Mouse (Mus musculus) thymus, postnatal 4 days (tissue): ENCODE data around the gene Coq10b.
A peak's percentile ranks its signal among the peaks of the same experiment; 100 is the strongest.

Experiments
- DNase-seq: peaks from one replicate; pipeline ENCODE4 v3.0.0; 2021

Gene Coq10b

GRCm38 (mm10) chr1:55052355-55052953, at the start of gene Coq10b:
Coq10b (plus strand) TSS chr1:55052770.
- peak; percentile 97 for DNase-seq

GRCm38 (mm10) chr1:55008313-55008712, 44.3 kb upstream of the Coq10b start:
- peak; percentile 51 for DNase-seq

- no peak for DNase-seq
Observed at GRCm38 (mm10) chr1:55012513-55012912, 40.1 kb upstream of the Coq10b start.

- no peak for DNase-seq
Observed at GRCm38 (mm10) chr1:55021907-55022306, 30.7 kb upstream of the Coq10b start.

GRCm38 (mm10) chr1:55025656-55026430, 26.7 kb upstream of the Coq10b start:
- DNase-seq = no peak

- DNase-seq = no peak
Observed at GRCm38 (mm10) chr1:55026444-55027252, 25.9 kb upstream of the Coq10b start.

GRCm38 (mm10) chr1:55027253-55027801, 25.2 kb upstream of the Coq10b start, which contains the start of gene Sf3b1:
Sf3b1 (minus strand) TSS chr1:55027481.
- DNase-seq = peak; percentile 96

- no peak for DNase-seq
Observed at GRCm38 (mm10) chr1:55027966-55028365, 24.6 kb upstream of the Coq10b start.

GRCm38 (mm10) chr1:55028512-55029249, 23.9 kb upstream of the Coq10b start:
- peak; percentile 57 for DNase-seq

- peak; percentile 40 for DNase-seq
Observed at GRCm38 (mm10) chr1:55029446-55029845, 23.1 kb upstream of the Coq10b start.

GRCm38 (mm10) chr1:55031026-55031779, 21.4 kb upstream of the Coq10b start:
- DNase-seq = no peak

GRCm38 (mm10) chr1:55039944-55040343, 12.6 kb upstream of the Coq10b start:
- DNase-seq = no peak

GRCm38 (mm10) chr1:55041691-55042090, 10.9 kb upstream of the Coq10b start:
- no peak for DNase-seq

GRCm38 (mm10) chr1:55042246-55042645, 10.3 kb upstream of the Coq10b start:
- peak; percentile 50 for DNase-seq

- no peak for DNase-seq
Observed at GRCm38 (mm10) chr1:55043164-55043563, 9.4 kb upstream of the Coq10b start.

GRCm38 (mm10) chr1:55048841-55049587, 3.6 kb upstream of the Coq10b start:
- no peak for DNase-seq

GRCm38 (mm10) chr1:55051671-55052070, 899 bp upstream of the Coq10b start:
- no peak for DNase-seq

- DNase-seq = peak; percentile 65
Observed at GRCm38 (mm10) chr1:55053005-55053404, 435 bp downstream of the Coq10b start.

- DNase-seq = no peak
Observed at GRCm38 (mm10) chr1:55053596-55053995, 1.0 kb downstream of the Coq10b start.

GRCm38 (mm10) chr1:55055322-55056115, 2.9 kb downstream of the Coq10b start:
- no peak for DNase-seq
